Mouse (Mus musculus): ENCODE results near the gene Zfp346. TPM values are rescaled to one million over a fixed set of nuclear protein-coding genes. Genes with fewer than 3 reads are reported as not detected.

The Zfp346 gene
- polyA plus RNA-seq, 1 experiment, result 20.9 TPM

DNA sequence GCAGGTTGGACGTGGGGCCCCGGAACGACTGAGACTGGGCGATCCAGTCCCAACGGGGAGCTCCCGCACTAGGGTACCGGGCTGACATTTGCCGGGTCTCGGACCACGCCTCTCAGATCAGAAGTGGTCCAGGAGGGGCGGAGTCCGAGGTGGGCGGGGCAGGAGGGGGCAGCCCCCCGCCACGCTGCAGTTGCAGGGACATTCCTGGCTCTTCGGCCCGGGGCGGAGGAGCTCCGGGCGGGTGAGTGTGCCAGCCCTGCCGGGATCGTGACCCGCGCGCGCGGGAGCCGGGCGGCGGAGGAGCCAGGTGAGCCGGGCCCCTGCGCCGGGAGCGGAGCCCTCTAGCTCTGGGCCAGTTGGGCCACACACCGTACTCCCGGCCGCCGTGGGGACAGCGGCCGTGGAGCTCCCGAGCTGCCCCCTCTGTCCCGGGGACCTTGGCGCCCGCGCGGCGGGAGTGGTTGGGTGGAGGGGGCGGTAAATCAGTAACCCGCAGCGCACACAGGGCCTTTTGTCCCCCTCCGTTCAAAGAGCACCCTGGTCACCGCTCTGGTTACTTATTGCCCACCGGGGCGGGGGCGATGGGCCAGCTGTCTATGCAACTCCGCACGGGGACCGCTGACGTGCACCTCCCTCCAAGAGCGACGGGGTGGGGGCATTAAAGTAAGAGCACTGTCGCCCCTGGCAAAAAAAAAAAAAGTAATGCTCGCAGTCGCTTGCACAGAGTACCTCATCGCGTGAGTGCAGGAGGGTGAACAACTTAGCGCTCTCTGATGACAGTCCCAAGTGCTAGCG is 47.7 kb downstream of the Zfp346 start, which contains the start of gene Fgfr4:
Gene Fgfr4, plus strand, starts transcription at position 20 of the 795 bp plus-strand sequence.
- no peak for DNase-seq (ENCODE audit: low read depth)

GRCm38 (mm10) chr13:55153951-55154350 is 48.8 kb downstream of the Zfp346 start:
- DNase-seq (ENCODE audit: low read depth), result no peak

DNA sequence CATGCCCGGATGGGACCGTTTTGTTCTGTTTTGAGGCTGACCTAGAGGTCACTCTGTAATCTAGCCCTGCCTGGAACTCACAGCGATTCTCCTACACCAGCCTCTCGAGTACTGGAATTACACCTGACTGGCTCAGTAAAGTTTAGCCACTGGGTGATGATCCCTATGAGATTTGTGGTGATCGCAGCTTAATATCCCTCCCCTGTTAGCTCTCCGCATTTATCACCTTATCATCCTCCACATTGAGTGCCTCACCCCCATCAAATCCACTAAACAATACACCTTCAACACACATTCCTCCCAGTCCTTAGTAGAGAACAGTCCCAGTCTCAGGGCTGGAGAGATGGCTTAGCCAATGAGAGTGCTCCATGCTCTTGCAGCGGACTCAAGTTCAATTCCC is 57.3 kb downstream of the Zfp346 start:
- no peak for DNase-seq (ENCODE audit: low read depth)

DNA sequence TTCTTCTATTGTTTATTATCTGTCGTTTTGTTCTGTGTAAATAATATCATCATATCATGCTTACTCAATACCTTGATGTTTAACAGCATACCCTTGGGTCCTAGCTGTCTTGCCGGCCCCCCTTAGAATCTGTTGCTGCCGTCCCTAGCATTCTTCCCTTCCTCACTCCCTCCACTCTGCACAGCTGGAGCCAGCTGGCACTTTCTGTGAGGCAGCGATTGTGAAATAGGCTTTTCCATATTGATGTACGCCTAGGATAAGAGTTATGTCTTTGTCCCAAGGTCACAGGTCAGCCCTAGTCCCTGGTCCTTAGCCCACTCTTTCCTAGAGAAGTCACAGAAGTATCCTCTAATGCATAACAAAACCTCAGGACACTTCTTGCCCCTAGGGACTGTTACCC is 58.4 kb downstream of the Zfp346 start:
- DNase-seq (ENCODE audit: low read depth), result no peak

GRCm38 (mm10) chr13:55165831-55166339 is 60.8 kb downstream of the Zfp346 start:
- no peak for DNase-seq (ENCODE audit: low read depth)

DNA sequence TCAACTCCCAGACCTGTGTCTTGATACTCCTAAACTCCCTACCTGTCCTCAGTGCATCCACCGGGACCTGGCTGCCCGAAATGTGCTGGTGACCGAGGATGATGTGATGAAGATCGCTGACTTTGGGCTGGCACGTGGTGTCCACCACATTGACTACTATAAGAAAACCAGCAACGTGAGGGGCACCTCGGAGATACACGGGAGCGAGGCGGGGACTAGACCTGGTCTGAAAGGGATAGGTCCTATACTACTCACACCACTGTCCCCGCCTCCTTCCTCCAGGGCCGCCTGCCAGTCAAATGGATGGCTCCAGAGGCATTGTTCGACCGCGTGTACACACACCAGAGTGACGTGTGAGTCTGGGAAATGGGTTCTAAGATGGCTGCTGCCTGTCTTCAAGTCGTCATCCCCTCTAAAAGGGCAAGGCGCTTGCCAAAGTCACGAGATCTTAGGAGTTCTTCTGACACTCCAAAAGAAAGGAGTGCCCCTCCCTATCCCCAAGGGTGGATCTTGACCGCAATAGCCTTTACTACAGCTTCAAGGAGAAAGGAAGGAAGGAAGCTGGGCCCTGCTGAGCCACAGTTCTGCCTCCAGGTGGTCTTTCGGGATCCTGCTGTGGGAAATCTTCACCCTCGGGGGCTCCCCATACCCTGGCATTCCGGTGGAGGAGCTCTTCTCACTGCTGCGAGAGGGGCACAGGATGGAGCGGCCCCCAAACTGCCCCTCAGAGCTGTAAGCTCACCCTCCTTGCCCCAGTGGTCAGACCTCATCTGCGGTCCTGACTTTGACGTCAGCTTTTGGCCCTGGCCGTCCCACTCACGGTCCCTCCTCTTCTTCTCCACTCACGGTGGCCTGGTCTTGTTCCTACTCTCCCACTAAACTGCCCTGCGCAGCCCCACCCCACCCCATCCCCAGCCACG is 62.0 kb downstream of the Zfp346 start:
- no peak for DNase-seq (ENCODE audit: low read depth)

- DNase-seq (ENCODE audit: low read depth), result no peak
Observed at GRCm38 (mm10) chr13:55167798-55168197, 62.7 kb downstream of the Zfp346 start.

- DNase-seq (ENCODE audit: low read depth), result no peak
Observed at GRCm38 (mm10) chr13:55168255-55168654, 63.1 kb downstream of the Zfp346 start.

DNA sequence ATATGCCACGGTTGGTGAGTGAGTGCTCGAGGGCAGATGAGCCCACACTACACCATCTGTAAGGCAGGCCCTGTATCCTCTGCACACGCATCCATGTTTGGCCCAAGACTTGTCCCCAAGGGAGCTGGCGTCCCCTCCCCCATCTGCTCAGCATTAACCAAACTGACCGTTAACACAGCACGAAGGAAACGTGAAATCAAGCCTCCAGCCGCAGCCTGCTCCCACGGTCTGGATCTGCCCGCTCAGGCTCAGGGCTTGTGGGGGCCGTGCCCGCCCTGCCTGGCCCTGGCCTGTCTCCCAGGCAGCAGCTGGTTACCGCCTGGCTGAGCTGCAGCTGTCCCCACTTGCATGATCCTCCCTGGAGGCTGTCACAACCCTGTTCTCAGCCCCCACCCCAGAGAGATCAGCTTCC is 63.9 kb downstream of the Zfp346 start:
- no peak for DNase-seq (ENCODE audit: low read depth)

GRCm38 (mm10) chr13:55171517-55172335 is 66.6 kb downstream of the Zfp346 start:
- DNase-seq (ENCODE audit: low read depth), result no peak

- no peak for DNase-seq (ENCODE audit: low read depth)
Observed at GRCm38 (mm10) chr13:55172336-55172770, 67.2 kb downstream of the Zfp346 start.

GRCm38 (mm10) chr13:55174347-55174746 is 69.2 kb downstream of the Zfp346 start:
- no peak for DNase-seq (ENCODE audit: low read depth)

DNA sequence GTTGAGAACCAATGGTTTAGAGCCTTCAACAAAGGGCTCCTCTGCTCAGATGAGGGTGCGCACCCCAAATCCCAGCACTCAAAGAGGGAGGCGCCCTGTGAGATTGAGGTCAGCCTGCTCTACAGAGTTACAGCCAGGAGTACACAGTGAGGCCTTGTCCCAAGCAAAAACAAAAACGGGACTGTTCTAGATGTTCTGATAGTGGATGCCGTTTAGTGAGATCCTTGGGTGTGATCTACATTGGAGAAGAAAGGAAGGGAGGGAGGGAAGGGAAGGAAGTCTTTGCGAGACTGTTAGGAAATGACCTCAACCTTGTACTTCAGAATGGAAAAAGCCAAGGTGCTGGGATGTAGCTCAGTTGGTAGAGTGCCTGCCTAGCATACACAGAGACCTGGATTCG is 71.2 kb downstream of the Zfp346 start:
- no peak for DNase-seq (ENCODE audit: low read depth)

GRCm38 (mm10) chr13:55177903-55178496 is 72.9 kb downstream of the Zfp346 start:
- DNase-seq (ENCODE audit: low read depth), result no peak

DNA sequence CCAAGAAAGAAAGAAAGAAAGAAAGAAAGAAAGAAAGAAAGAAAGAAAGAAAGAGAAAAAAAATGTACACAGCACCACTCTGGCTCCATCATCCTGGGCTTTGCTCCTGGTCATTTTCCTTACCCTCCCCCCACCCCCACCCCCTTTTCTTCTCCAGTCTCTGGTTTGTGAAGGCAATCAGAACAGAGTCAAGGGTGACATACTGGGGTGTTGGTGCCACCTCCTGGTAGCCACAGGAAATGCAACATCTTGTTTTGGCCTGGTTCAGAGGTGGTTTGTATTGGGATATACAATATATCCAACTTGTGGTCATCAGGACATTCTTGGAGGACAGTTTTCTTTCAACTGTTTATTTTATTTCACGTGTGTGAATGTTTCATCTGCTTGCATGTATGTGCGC is 73.4 kb downstream of the Zfp346 start:
- DNase-seq (ENCODE audit: low read depth), result no peak

DNA sequence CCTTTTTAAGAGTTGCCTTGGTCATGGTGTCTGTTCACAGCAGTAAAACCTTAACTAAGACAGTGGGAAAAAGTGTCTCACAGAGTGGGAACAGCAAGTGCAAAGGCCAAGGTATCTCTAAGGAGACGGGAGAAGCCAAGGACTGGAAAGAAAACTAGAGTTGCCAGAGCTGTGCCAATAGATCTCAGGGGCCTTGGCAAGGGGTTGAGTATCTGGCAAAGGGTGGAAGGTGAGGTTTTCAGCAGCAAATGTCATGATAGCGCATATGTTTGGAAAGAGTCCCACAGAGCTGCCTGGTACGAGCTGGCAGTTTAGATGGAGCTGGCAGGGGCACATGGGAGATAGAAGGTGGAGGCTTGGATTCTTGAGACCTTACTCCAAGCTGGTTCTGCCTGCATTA is 74.5 kb downstream of the Zfp346 start:
- no peak for DNase-seq (ENCODE audit: low read depth)

DNA sequence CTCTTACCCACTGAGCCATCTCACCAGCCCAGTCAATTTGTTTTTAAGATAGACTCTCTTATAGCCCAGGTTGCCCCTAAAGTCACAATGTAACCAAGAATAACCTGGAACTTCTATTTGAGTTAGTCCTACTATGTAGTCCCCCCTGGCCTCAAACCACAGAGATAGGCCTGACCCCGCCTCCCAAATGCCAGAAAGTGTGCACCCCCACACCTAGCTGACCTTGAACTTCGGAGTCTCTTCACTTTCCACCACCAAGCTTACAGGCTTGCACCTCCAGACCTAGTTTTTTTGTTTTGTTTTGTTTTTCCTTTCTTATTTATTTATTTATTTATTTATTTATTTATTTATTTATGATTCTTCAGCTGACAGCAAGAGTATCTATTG is 76.7 kb downstream of the Zfp346 start:
- DNase-seq (ENCODE audit: low read depth), result no peak

- DNase-seq (ENCODE audit: low read depth), result peak; percentile 63
Observed at GRCm38 (mm10) chr13:55182173-55182894, 77.2 kb downstream of the Zfp346 start.

GRCm38 (mm10) chr13:55183382-55183781 is 78.3 kb downstream of the Zfp346 start:
- DNase-seq (ENCODE audit: low read depth), result peak; percentile 58
